Mouse (Mus musculus) megakaryocyte, embryonic 14.5 days (primary cell): Measurements from ENCODE around the gene Dennd1a.

ENCODE experiments used
- FLI1 ChIP-seq: IDR thresholded peaks from 2 replicates; pipeline ENCODE4 v1.6.1; 2012; ENCODE audit warnings: low read length, inconsistent platforms, mixed read lengths
- GATA1 ChIP-seq: IDR thresholded peaks from 3 replicates; pipeline ENCODE4 v1.6.1; 2012; ENCODE audit warnings: mixed read lengths, low read length, inconsistent platforms, borderline replicate concordance

GRCm38 (mm10) chr2:38168606-38169005 lies 118.6 kb downstream of the Dennd1a start:
- no peak for TF ChIP-seq GATA1
- no peak for TF ChIP-seq FLI1
